Mouse (Mus musculus) c-Kit-positive CD71-positive TER-119-positive erythroid progenitor cells, embryonic 14.5 days (primary cell): ENCODE data around the gene Wdr77.
"Not testable (repeated sequence)": the region's sequence is repeated elsewhere in the genome, so short reads cannot be mapped to it uniquely, and the experiment has no call there.

Experiments used
- DNase-seq: peaks from one replicate; pipeline ENCODE4 v3.0.0-alpha.2; 2013; ENCODE audit warnings: low spot score

Wdr77 gene

GRCm38 (mm10) chr3:105958974-105959580 is at the start of gene Wdr77:
Gene Wdr77, plus strand, starts transcription at chr3:105959369.
- peak; percentile 100 for DNase-seq

GRCm38 (mm10) chr3:105910519-105911190 is 48.5 kb upstream of the Wdr77 start:
- DNase-seq: no peak

- DNase-seq: no peak
These were observed 46.9 kb upstream of the Wdr77 start for GRCm38 (mm10) chr3:105912097-105912880.

GRCm38 (mm10) chr3:105913839-105914681 is 45.1 kb upstream of the Wdr77 start:
- peak; percentile 43 for DNase-seq

GRCm38 (mm10) chr3:105915281-105915680 is 43.9 kb upstream of the Wdr77 start:
- no peak for DNase-seq

GRCm38 (mm10) chr3:105916455-105916854 is 42.7 kb upstream of the Wdr77 start:
- DNase-seq: not testable (repeated sequence)

- DNase-seq: no peak
These were observed 41.4 kb upstream of the Wdr77 start for GRCm38 (mm10) chr3:105917656-105918354.

GRCm38 (mm10) chr3:105918355-105918745 is 40.8 kb upstream of the Wdr77 start:
- DNase-seq: no peak

GRCm38 (mm10) chr3:105920743-105921142 is 38.4 kb upstream of the Wdr77 start:
- not testable (repeated sequence) for DNase-seq

- no peak for DNase-seq
These were observed 37.2 kb upstream of the Wdr77 start for GRCm38 (mm10) chr3:105921959-105922358.

GRCm38 (mm10) chr3:105924616-105925015 is 34.6 kb upstream of the Wdr77 start:
- no peak for DNase-seq

GRCm38 (mm10) chr3:105927561-105928194 is 31.5 kb upstream of the Wdr77 start:
- DNase-seq: no peak

- DNase-seq: no peak
These were observed 31.0 kb upstream of the Wdr77 start for GRCm38 (mm10) chr3:105928195-105928569.

GRCm38 (mm10) chr3:105928781-105929180 is 30.4 kb upstream of the Wdr77 start:
- DNase-seq: no peak

- DNase-seq: no peak
These were observed 29.3 kb upstream of the Wdr77 start for GRCm38 (mm10) chr3:105929821-105930220.

GRCm38 (mm10) chr3:105931095-105931494 is 28.1 kb upstream of the Wdr77 start:
- no peak for DNase-seq

GRCm38 (mm10) chr3:105932240-105933071 is 26.7 kb upstream of the Wdr77 start, which contains the start of gene I830077J02Rik:
Gene I830077J02Rik, minus strand, starts transcription at chr3:105932664.
- DNase-seq: no peak

- DNase-seq: no peak
These were observed 25.2 kb upstream of the Wdr77 start for GRCm38 (mm10) chr3:105933926-105934325.

- DNase-seq: no peak
These were observed 24.1 kb upstream of the Wdr77 start for GRCm38 (mm10) chr3:105935033-105935432.

- no peak for DNase-seq
These were observed 23.1 kb upstream of the Wdr77 start for GRCm38 (mm10) chr3:105936111-105936510.
